Mouse (Mus musculus) embryonic fibroblast, embryonic 13.5 days (primary cell): Measurements from ENCODE around the gene Tmem88. TPM values are rescaled to one million over a fixed set of nuclear protein-coding genes. Genes with fewer than 3 reads are reported as not detected.

Experiments
- H3K27ac ChIP-seq: 2 replicates; pipeline ENCODE4 v1.5.1; 2012; ENCODE audit warnings: low read length, control low read depth, inconsistent platforms; ENCODE audit not compliant: insufficient read depth
- H3K4me1 ChIP-seq: 2 replicates; pipeline ENCODE4 v1.6.1; 2011; ENCODE audit warnings: low read length; ENCODE audit not compliant: control insufficient read depth, insufficient read depth
- H3K4me3 ChIP-seq: 2 replicates; pipeline ENCODE4 v1.5.1; 2011; ENCODE audit warnings: mild to moderate bottlenecking, control low read depth, low read length; ENCODE audit not compliant: insufficient read depth
- CTCF ChIP-seq: IDR thresholded peaks from 2 replicates; pipeline ENCODE4 v1.5.1; 2011; ENCODE audit warnings: mild to moderate bottlenecking, control low read depth, low read length, moderate library complexity, borderline replicate concordance; ENCODE audit not compliant: insufficient read depth
- POLR2A ChIP-seq: IDR thresholded peaks from 2 replicates; pipeline ENCODE4 v1.6.1; 2011; ENCODE audit warnings: low read depth, mild to moderate bottlenecking, control low read depth, low read length, moderate library complexity
- polyA plus RNA-seq: library from polyadenylated mRNA; stranded (reverse); fragments of >200 nt; gene quantifications from 2 replicates; pipeline ENCODE4 v1.2.4, GENCODE M21; 2011; ENCODE audit warnings: low read depth; ENCODE audit not compliant: missing spikeins, insufficient read length

Tmem88 gene
- polyA plus RNA-seq, 1 experiment = 9.1 TPM

- H3K4me3 ChIP-seq = peak overlapping the region; percentile 13; the same call in 1 of the 2 replicates
- peaks cover 13% of the 10 kb centered on the region for H3K4me1 ChIP-seq
- H3K27ac ChIP-seq = peak overlapping the region; percentile 94
- TF ChIP-seq CTCF (no peak), POLR2A (0 out of 2 replicates have a peak, but pooled peaks have one; percentile 39)
Observed at GRCm38 (mm10) chr11:69369990-69370816, 27.8 kb downstream of the Tmem88 start.

GRCm38 (mm10) chr11:69369215-69369989 lies 28.6 kb downstream of the Tmem88 start, which contains the start of gene Chd3:
Gene Chd3, minus strand, starts transcription at chr11:69369406.
- Histone ChIP-seq H3K4me3 (peak within 1 kb of the TSS; percentile 46), H3K4me1 (peaks cover 16% of the 10 kb centered on the region), H3K27ac (peak within 1 kb of the TSS; percentile 99)
- TF ChIP-seq POLR2A = peak; percentile 62
- TF ChIP-seq CTCF = no peak

GRCm38 (mm10) chr11:69368356-69369214 lies 29.4 kb downstream of the Tmem88 start:
- peak overlapping the region; percentile 46 for H3K4me3 ChIP-seq
- peaks cover 19% of the 10 kb centered on the region for H3K4me1 ChIP-seq
- TF ChIP-seq POLR2A (no peak), CTCF (no peak)
- H3K27ac ChIP-seq = peak overlapping the region; percentile 99

GRCm38 (mm10) chr11:69367616-69368355 lies 30.2 kb downstream of the Tmem88 start:
- TF ChIP-seq POLR2A (no peak; the same call in 1 of the 2 replicates), CTCF (no peak)
- Histone ChIP-seq H3K4me3 (peak overlapping the region; percentile 46), H3K4me1 (peaks cover 20% of the 10 kb centered on the region), H3K27ac (peak overlapping the region; percentile 99)

- Histone ChIP-seq H3K27ac (peak overlapping the region; percentile 99), H3K4me3 (peak overlapping the region; percentile 46), H3K4me1 (peaks cover 20% of the 10 kb centered on the region)
- TF ChIP-seq CTCF (no peak), POLR2A (peak; percentile 45)
Observed at GRCm38 (mm10) chr11:69366855-69367615, 31.0 kb downstream of the Tmem88 start.

- Histone ChIP-seq H3K27ac (peak overlapping the region; percentile 98), H3K4me1 (peaks cover 20% of the 10 kb centered on the region), H3K4me3 (peak overlapping the region; percentile 40)
- peak; percentile 77 for TF ChIP-seq POLR2A
- no peak for TF ChIP-seq CTCF
Observed at GRCm38 (mm10) chr11:69366157-69366854, 31.7 kb downstream of the Tmem88 start.

- TF ChIP-seq POLR2A (no peak), CTCF (no peak)
- H3K27ac ChIP-seq = peak overlapping the region; percentile 98
- peak overlapping the region; percentile 40 for H3K4me3 ChIP-seq
- peaks cover 18% of the 10 kb centered on the region for H3K4me1 ChIP-seq
Observed at GRCm38 (mm10) chr11:69365722-69366121, 32.3 kb downstream of the Tmem88 start.
